Mouse (Mus musculus): ENCODE measurements around the gene Znfx1.

Gene Znfx1

DNA sequence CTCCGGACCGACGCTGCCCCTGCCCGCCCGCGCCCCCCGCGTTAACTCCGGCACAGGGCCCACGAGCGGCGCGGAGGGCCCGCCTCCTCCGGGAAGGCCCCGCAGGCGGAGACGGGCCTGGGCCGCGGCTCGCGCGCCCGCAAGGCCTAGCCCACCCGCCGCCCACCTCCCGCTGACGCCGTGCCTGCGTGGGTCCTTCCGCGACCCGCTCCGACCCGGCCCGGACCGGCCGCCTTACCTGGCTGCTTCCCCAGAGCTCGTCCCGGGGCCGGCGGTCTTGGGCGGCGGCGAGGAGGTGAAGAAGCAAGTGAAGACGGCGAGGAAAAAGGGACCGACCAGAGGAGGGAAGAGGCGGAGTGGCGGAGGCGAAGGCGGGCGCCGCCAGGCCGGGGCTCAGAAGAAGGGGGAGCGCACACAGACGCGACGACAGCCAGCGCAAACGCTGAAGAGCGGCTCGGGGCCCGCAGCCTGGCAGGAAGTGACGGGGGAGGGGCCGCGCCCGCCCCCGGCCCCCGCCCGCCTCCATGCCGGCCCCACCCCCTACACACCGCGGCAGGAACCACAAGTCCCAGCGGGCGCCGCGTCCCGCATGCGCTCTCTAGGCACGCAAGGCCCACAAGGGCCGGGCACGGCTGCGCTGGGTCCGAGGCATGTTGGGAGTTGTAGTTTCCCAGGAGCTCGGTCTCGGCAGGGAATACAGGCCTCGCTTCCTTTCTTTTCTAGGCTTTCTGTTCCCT, 66.9 kb downstream of the Znfx1 start, which contains the start of gene Stau1:
Stau1 (minus strand) TSS at position 504 of the 737 bp plus-strand sequence.
- DNase-seq (ENCODE audit: low read depth in 1 of 2, low spot score in 2 of 2), result peak; percentile 72 to 83

DNA sequence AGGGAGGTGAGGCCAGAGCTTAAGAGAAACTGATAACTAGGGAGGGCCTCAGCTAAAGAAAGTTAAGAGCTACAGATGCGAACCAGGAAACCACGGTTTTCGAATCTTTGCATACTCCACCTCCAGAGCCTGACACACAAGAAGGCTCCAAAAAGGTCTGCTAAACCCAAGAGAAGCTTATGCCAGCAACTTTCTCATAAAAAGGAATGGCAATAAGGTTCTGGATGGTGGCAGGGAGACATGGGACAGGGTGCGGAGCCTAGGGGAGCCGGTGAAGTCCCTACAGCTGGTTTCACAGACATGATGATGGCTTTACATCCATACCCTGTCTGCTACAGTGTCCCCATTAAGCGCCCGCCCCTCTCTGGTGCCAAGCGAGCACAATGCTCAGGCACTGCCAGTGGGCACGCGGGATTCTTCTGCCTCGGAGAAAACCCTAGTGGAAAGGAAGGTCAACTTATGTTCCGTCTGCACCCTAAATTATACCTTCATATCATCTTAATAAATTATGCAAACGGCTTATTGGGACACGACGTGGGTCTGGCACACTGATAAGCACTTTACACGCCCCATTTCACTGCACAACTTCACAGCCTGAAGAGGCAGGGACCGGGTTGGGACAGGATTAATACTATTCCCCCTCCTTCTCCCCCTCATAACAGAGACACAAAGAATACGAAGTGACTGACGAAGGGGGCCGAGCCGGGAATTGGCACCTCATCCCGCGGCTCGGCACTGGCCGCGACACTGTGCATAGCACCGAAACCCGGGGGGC, 67.6 kb downstream of the Znfx1 start:
- DNase-seq (ENCODE audit: low read depth in 1 of 2, low spot score in 2 of 2), result no peak

DNA sequence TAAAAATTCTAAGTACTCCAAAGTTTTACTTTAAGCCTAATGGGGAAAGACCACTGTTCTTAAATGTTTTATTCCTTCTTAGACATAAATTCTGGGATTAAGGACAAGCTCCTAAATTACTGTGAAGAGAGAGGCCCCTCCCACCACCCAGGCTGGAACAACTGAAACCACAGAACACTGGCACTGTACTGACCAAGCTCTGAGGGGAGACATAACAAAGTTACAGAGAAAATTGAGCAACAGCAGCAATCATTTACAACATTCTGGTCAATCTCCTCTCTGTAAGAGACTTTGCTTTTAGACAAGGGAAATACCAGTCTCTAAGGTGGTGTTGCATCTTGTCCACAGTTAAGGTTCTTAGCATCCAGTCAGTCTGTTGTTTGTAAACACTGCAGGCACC, 70.9 kb downstream of the Znfx1 start:
- DNase-seq (ENCODE audit: low read depth in 1 of 2, low spot score in 2 of 2), result no peak

DNA sequence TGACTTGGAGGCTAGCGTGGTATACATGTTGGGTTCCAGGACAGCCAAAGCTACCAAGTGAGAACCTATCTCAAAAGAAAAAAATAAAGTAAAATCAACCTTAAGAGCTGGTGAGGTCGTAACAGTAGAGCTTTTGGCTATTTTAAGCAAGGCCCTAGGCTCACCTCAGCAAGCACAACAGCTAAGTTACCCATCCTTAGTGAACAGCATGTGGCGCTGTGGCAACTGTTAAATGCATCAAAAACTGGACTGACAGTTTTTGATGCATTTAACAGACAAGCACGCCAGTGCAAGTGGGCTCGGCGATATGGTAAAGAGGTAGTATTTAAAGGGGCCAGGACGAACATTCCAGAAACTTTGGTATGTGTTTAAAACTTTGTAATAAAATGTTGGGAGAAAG, 72.0 kb downstream of the Znfx1 start:
- DNase-seq (ENCODE audit: low read depth in 1 of 2, low spot score in 2 of 2), result no peak

All from monocyte, adult 2 months (primary cell).